Mouse (Mus musculus): ENCODE measurements around the gene Vopp1. TPM values are rescaled to one million over a fixed set of nuclear protein-coding genes. Genes with fewer than 3 reads are reported as not detected.

Gene Vopp1
- polyA plus RNA-seq, 1 experiment from 2014 or later, result 24.3 TPM

DNA sequence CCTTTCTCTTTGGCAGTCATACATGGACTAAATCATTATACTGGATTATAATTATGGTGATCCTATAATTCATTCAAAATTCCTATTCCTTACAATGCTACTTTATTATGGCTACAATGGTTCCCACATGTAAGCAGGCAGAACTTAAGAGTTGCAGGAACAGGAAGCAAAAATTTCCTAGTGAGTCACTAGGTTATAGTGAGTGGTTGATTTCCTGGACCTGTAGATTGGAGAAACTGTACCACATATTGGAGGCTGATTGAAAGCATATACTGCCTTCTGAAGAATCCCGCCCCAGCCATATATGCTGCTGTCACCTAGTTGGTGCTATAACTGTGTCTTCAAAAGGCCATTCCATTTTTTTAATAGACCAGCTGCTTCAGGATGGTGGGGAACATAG, 82.2 kb downstream of the Vopp1 start:
- no peak overlapping the region for H3K4me2 ChIP-seq (replicated peaks; ENCODE audit: low read depth)
- DNase-seq (ENCODE audit: low spot score), result no peak
- no peaks in the 10 kb centered on the region for H3K9me3 ChIP-seq (ENCODE audit: control insufficient read depth, low read length)
- no peak overlapping the region for H3K9ac ChIP-seq (ENCODE audit: low read length)
- TF ChIP-seq CTCF (IDR thresholded peaks at IDR 0.05; ENCODE audit: low read depth) (no peak), EP300 (optimal IDR thresholded peaks at IDR 0.05) (no peak)
- no peak overlapping the region for H3K4me3 ChIP-seq (ENCODE audit: low read depth, low read length)
- no peaks in the 10 kb centered on the region for H3K4me1 ChIP-seq (replicated peaks; ENCODE audit: control insufficient read depth, insufficient read depth)
- 94% methylated on average over 1 of the region's 1 CpGs for WGBS
- no peaks in the 10 kb centered on the region for H3K27me3 ChIP-seq (ENCODE audit: control insufficient read depth, insufficient read depth, low read length)
- no peak overlapping the region for H3K27ac ChIP-seq (replicated peaks)
- no peaks in the 10 kb centered on the region for H3K36me3 ChIP-seq (ENCODE audit: control insufficient read depth, insufficient read depth, low read length)
- ATAC-seq (ENCODE audit: low FRiP score, low TSS enrichment), result peak; percentile 61; the same call in 1 of the 2 replicates

DNA sequence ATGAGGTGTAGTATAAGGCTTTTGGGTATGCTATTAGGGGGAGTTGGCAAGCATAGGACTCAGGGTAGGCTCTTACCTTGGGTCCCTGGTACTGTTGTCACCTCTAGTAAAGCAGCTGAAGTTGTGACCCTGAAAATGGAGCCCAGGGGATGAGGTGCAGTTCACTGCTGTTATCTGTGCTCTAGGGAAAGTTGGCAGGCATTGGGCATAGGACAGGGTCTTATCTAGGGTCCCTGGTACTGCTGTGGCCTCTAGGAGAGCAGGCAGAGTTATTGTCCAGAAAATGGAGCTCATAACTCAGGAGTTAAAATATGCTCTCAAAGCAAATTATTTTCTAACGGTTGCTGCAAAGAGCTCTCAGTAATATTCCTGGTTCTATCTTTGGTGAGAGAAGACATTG, 103.6 kb downstream of the Vopp1 start:
- WGBS, result 91% methylated on average over 1 of the region's 1 CpGs
- H3K27ac ChIP-seq (replicated peaks), result no peak overlapping the region
- no peaks in the 10 kb centered on the region for H3K36me3 ChIP-seq (ENCODE audit: control insufficient read depth, insufficient read depth, low read length)
- no peak overlapping the region for H3K4me2 ChIP-seq (replicated peaks; ENCODE audit: low read depth)
- no peaks in the 10 kb centered on the region for H3K9me3 ChIP-seq (ENCODE audit: control insufficient read depth, low read length)
- no peak overlapping the region for H3K9ac ChIP-seq (ENCODE audit: low read length)
- DNase-seq (ENCODE audit: low spot score) (no peak), ATAC-seq (ENCODE audit: low FRiP score, low TSS enrichment) (no peak)
- TF ChIP-seq CTCF (IDR thresholded peaks at IDR 0.05; ENCODE audit: low read depth) (no peak), EP300 (optimal IDR thresholded peaks at IDR 0.05) (no peak)
- H3K4me3 ChIP-seq (ENCODE audit: low read depth, low read length), result no peak overlapping the region
- H3K4me1 ChIP-seq (replicated peaks; ENCODE audit: control insufficient read depth, insufficient read depth), result no peaks in the 10 kb centered on the region
- no peaks in the 10 kb centered on the region for H3K27me3 ChIP-seq (ENCODE audit: control insufficient read depth, insufficient read depth, low read length)

DNA sequence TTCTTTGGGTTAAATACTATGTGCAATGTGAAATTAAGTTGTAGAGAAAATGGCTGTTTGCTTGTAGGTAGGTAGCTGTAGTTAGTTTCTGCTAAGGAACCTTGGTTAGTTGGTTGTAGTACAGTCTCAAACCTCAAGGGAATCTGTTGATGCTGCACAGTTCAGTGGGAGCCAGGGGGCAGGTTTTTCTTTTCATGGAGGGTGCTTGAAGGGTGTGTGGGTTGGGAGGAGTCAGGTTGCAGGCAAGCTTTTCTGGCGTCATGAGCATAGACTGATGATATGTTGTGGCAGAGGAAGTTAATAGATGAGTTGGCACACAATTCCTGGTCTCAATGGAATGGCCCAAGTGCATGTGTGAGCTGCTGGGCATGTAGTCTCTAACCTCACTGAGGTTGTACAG, 113.2 kb downstream of the Vopp1 start:
- Histone ChIP-seq H3K27me3 (ENCODE audit: control insufficient read depth, insufficient read depth, low read length) (no peaks in the 10 kb centered on the region), H3K9me3 (ENCODE audit: control insufficient read depth, low read length) (no peaks in the 10 kb centered on the region), H3K4me1 (replicated peaks; ENCODE audit: control insufficient read depth, insufficient read depth) (no peaks in the 10 kb centered on the region), H3K4me2 (replicated peaks; ENCODE audit: low read depth) (no peak overlapping the region), H3K27ac (replicated peaks) (no peak overlapping the region), H3K36me3 (ENCODE audit: control insufficient read depth, insufficient read depth, low read length) (0 out of 2 replicates have a peak, but pooled peaks cover 2% of the 10 kb centered on the region), H3K9ac (ENCODE audit: low read length) (no peak overlapping the region), H3K4me3 (ENCODE audit: low read depth, low read length) (no peak overlapping the region)
- 11% methylated on average over 1 of the region's 1 CpGs for WGBS
- DNase-seq (ENCODE audit: low spot score) (no peak), ATAC-seq (ENCODE audit: low FRiP score, low TSS enrichment) (no peak)
- no peak for TF ChIP-seq EP300 (optimal IDR thresholded peaks at IDR 0.05)
- peak; percentile 30; the same call in 1 of the 2 replicates for TF ChIP-seq CTCF (IDR thresholded peaks at IDR 0.05; ENCODE audit: low read depth)

DNA sequence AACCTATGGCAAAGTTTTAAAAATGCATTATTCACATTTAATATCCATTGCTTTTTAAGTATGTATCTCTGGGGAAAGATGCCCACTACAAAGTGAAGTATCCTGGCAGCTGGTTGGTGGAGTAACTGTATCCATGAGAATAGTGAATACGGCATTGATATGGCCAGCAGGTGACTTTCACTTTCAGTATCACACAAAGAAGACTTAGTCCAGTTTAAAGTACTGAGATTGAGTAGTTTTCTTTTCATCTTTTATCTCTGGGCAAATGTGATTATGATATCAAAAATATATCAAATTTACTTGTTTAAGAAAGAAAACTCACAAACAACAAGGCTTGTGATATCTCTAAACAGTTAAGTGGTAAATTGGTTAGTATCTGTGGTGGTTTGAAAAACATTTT, 118.2 kb downstream of the Vopp1 start:
- Histone ChIP-seq H3K4me1 (replicated peaks; ENCODE audit: control insufficient read depth, insufficient read depth) (no peaks in the 10 kb centered on the region), H3K9me3 (ENCODE audit: control insufficient read depth, low read length) (no peaks in the 10 kb centered on the region), H3K27ac (replicated peaks) (no peak overlapping the region), H3K4me3 (ENCODE audit: low read depth, low read length) (no peak overlapping the region), H3K27me3 (ENCODE audit: control insufficient read depth, insufficient read depth, low read length) (no peaks in the 10 kb centered on the region), H3K9ac (ENCODE audit: low read length) (no peak overlapping the region), H3K36me3 (ENCODE audit: control insufficient read depth, insufficient read depth, low read length) (no peaks in the 10 kb centered on the region), H3K4me2 (replicated peaks; ENCODE audit: low read depth) (no peak overlapping the region)
- no peak for ATAC-seq (ENCODE audit: low FRiP score, low TSS enrichment)
- WGBS, result 90% methylated on average over 1 of the region's 1 CpGs
- TF ChIP-seq EP300 (optimal IDR thresholded peaks at IDR 0.05) (no peak), CTCF (IDR thresholded peaks at IDR 0.05; ENCODE audit: low read depth) (no peak)
- DNase-seq (ENCODE audit: low spot score), result no peak

- Histone ChIP-seq H3K27ac (replicated peaks) (peak overlapping the region; percentile 95), H3K36me3 (ENCODE audit: control insufficient read depth, insufficient read depth, low read length) (no peaks in the 10 kb centered on the region), H3K9ac (ENCODE audit: low read length) (peak overlapping the region; percentile 84), H3K27me3 (ENCODE audit: control insufficient read depth, insufficient read depth, low read length) (no peaks in the 10 kb centered on the region), H3K4me1 (replicated peaks; ENCODE audit: control insufficient read depth, insufficient read depth) (no peaks in the 10 kb centered on the region), H3K9me3 (ENCODE audit: control insufficient read depth, low read length) (no peaks in the 10 kb centered on the region), H3K4me2 (replicated peaks; ENCODE audit: low read depth) (peak overlapping the region; percentile 57), H3K4me3 (ENCODE audit: low read depth, low read length) (peak overlapping the region; percentile 74)
- ATAC-seq (ENCODE audit: low FRiP score, low TSS enrichment) (peak; percentile 8; the same call in 1 of the 2 replicates), DNase-seq (ENCODE audit: low spot score) (no peak)
- TF ChIP-seq EP300 (optimal IDR thresholded peaks at IDR 0.05), result no peak
- WGBS, result 18% methylated on average over 2 of the region's 2 CpGs
Observed at GRCm38 (mm10) chr6:57703703-57704102, 121.3 kb downstream of the Vopp1 start.

DNA sequence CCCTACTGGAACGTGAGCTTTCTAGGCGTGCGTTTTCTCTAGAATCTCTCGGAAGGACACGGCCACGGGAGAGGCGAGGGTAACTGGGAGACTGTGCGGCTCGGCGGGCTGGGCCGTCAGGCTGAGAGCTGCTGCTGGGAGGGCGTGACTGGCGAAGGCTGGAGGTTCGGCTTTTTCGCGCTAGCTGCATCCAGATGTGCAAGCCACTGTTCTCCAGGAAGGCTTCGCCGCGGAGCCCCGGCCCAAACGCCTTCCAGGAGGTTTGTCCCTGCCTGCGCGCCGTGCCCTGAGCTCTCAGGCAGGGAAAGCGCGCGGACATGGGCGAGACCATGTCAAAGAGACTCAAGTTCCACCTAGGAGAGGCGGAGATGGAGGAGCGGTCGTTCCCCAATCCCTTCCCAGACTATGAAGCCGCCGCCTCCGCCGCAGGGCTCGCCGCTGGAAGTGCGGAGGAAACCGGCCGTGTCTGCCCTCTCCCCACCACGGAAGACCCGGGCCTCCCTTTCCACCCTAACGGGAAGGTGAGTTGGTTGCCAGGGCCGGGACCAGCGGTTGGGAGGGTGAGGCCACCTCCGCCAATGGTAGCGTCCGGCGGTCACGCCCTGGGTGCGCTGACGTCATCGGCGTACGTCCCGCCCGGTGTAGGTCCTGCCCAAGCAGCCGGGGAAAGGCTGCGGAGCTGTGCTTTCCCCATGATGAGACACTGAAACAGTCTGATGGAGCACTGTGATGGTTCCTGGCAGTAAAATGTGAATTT, 122.0 kb downstream of the Vopp1 start:
- ATAC-seq (ENCODE audit: low FRiP score, low TSS enrichment) (peak; percentile 100), DNase-seq (ENCODE audit: low spot score) (peak; percentile 96)
- Histone ChIP-seq H3K4me1 (replicated peaks; ENCODE audit: control insufficient read depth, insufficient read depth) (no peaks in the 10 kb centered on the region), H3K9me3 (ENCODE audit: control insufficient read depth, low read length) (no peaks in the 10 kb centered on the region), H3K27ac (replicated peaks) (peak overlapping the region; percentile 95), H3K27me3 (ENCODE audit: control insufficient read depth, insufficient read depth, low read length) (no peaks in the 10 kb centered on the region), H3K4me2 (replicated peaks; ENCODE audit: low read depth) (peak overlapping the region; percentile 57), H3K36me3 (ENCODE audit: control insufficient read depth, insufficient read depth, low read length) (no peaks in the 10 kb centered on the region), H3K4me3 (ENCODE audit: low read depth, low read length) (peak overlapping the region; percentile 74), H3K9ac (ENCODE audit: low read length) (peak overlapping the region; percentile 84)
- 0% methylated on average over 55 of the region's 59 CpGs for WGBS
- TF ChIP-seq EP300 (optimal IDR thresholded peaks at IDR 0.05) (no peak), CTCF (IDR thresholded peaks at IDR 0.05; ENCODE audit: low read depth) (no peak)
